Mouse (Mus musculus) bone marrow, adult 2 months (tissue): ENCODE data around the gene Numa1.

ENCODE experiments used
- CTCF ChIP-seq: fragments of 200-500 bp; IDR thresholded peaks from 2 replicates; pipeline ENCODE4 v1.5.1; 2011; ENCODE audit warnings: low read length, control low read depth; ENCODE audit not compliant: control insufficient read depth, insufficient read depth
- POLR2A ChIP-seq: fragments of 200-500 bp; IDR thresholded peaks from 2 replicates; pipeline ENCODE4 v1.6.1; 2011; ENCODE audit warnings: low read depth, mild to moderate bottlenecking, control low read depth, low read length, borderline replicate concordance; ENCODE audit not compliant: control insufficient read depth

DNA sequence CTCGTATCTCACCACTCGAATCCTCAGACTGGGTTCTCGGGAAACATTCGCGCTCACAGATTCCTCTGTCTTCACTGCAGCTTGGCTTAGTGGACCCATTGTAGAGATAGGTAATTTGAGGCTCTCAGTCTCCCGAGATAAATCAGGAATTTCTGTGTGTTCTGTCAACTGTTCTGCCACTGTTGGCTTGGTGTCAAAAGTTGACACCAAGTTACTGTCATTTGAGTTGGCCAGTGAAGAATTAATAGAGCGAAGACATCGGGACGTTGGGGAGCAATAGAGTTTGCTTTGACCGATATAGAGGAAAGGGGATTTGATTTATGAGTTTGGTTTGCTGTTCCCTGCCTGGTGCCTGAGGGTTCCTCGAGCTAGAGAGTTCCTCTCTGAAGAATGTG, 27.6 kb upstream of the Numa1 start, which contains the start of gene Tomt:
- TF ChIP-seq POLR2A (no peak), CTCF (no peak)
